Mouse (Mus musculus) neural tube, embryonic 11.5 days (tissue): ENCODE results near the gene Prrx2. TPM values are rescaled to one million over a fixed set of nuclear protein-coding genes. Genes with fewer than 3 reads are reported as not detected.
A peak's percentile ranks its signal among the peaks of the same experiment; 100 is the strongest.

Source experiments
- ATAC-seq: fragments of 200-750 bp; cut with Nextera tagmentation; 2 replicates; pipeline ENCODE4 v1.8.0; 2017; ENCODE audit warnings: moderate number of reproducible peaks, mild to moderate bottlenecking, moderate TSS enrichment, moderate library complexity; ENCODE audit not compliant: insufficient read depth, low FRiP score, low TSS enrichment
- DNase-seq: peaks from one replicate; pipeline ENCODE4 v3.0.0-alpha.2; 2015; ENCODE audit warnings: low spot score
- H3K27ac ChIP-seq: fragments of 300-500 bp; sonication (generic); 2 replicates; pipeline ENCODE4 v1.5.1; 2014; ENCODE audit warnings: low read depth, mild to moderate bottlenecking, low read length
- H3K27me3 ChIP-seq: fragments of 300-500 bp; sonication (generic); 2 replicates; pipeline ENCODE4 v1.6.1; 2014; ENCODE audit warnings: mild to moderate bottlenecking, low read length, mixed read lengths; ENCODE audit not compliant: control insufficient read depth, insufficient read depth
- H3K36me3 ChIP-seq: fragments of 300-500 bp; sonication (generic); 2 replicates; pipeline ENCODE4 v1.6.1; 2014; ENCODE audit warnings: mild to moderate bottlenecking, low read length, moderate library complexity, mixed read lengths; ENCODE audit not compliant: control insufficient read depth, insufficient read depth
- H3K4me1 ChIP-seq: fragments of 300-500 bp; sonication (generic); 2 replicates; pipeline ENCODE4 v1.6.1; 2014; ENCODE audit warnings: low read length, mixed read lengths; ENCODE audit not compliant: control insufficient read depth, insufficient read depth
- H3K4me2 ChIP-seq: fragments of 300-500 bp; sonication (generic); 2 replicates; pipeline ENCODE4 v1.6.1; 2014; ENCODE audit warnings: low read depth, mild to moderate bottlenecking, moderate library complexity
- H3K4me3 ChIP-seq: fragments of 300-500 bp; sonication (generic); 2 replicates; pipeline ENCODE4 v1.5.1; 2014; ENCODE audit warnings: low read depth, low read length
- H3K9ac ChIP-seq: fragments of 300-500 bp; sonication (generic); 2 replicates; pipeline ENCODE4 v1.6.1; 2014; ENCODE audit warnings: mild to moderate bottlenecking, low read length
- H3K9me3 ChIP-seq: fragments of 300-500 bp; sonication (generic); 2 replicates; pipeline ENCODE4 v1.6.1; 2016; ENCODE audit warnings: low read length; ENCODE audit not compliant: control insufficient read depth
- WGBS: fragments of 180-500 bp; shearing (Covaris S2); extraction: QIAGEN DNeasy Blood & Tissue Kit; methylation state at CpG from one replicate; pipeline ENCODE4 v1.1.7; 2014; 5-methylcytosine and 5-hydroxymethylcytosine counted together
- polyA plus RNA-seq: library from polyadenylated mRNA; unstranded; fragments of >200 nt; fragmentation: Nextera tagmentation; extraction: Ambion mirVana; gene quantifications from 2 replicates; pipeline ENCODE4 v1.2.1, GENCODE M21; 2014

Prrx2 gene
- polyA plus RNA-seq, 1 experiment from 2014 or later = 8.9 TPM

- Histone ChIP-seq H3K4me2 (no peak overlapping the region), H3K4me1 (peaks cover 17% of the 10 kb centered on the region), H3K9ac (no peak overlapping the region), H3K27me3 (no peaks in the 10 kb centered on the region), H3K4me3 (no peak overlapping the region), H3K27ac (no peak overlapping the region), H3K9me3 (no peaks in the 10 kb centered on the region), H3K36me3 (peaks cover 6% of the 10 kb centered on the region)
- DNase-seq = no peak
- 34% methylated on average over 5 of the region's 5 CpGs for WGBS
- no peak for ATAC-seq
These were observed 5.5 kb upstream of the Prrx2 start for GRCm38 (mm10) chr2:30829315-30829714.

- no peak within 1 kb of the TSS for H3K27ac ChIP-seq
- H3K36me3 ChIP-seq = no peaks in the 10 kb centered on the region; the same call in 1 of the 2 replicates
- 28% methylated on average over 4 of the region's 4 CpGs for WGBS
- ATAC-seq (no peak), DNase-seq (no peak)
- no peak within 1 kb of the TSS for H3K4me3 ChIP-seq
- no peak within 1 kb of the TSS for H3K4me2 ChIP-seq
- no peak within 1 kb of the TSS for H3K9ac ChIP-seq
- peaks cover 17% of the 10 kb centered on the region for H3K4me1 ChIP-seq
- no peaks in the 10 kb centered on the region for H3K27me3 ChIP-seq
- no peaks in the 10 kb centered on the region for H3K9me3 ChIP-seq
These were observed 4.4 kb upstream of the Prrx2 start, which contains the start of gene Asb6 for GRCm38 (mm10) chr2:30830283-30830795. Asb6 (minus strand) TSS chr2:30830333.

- DNase-seq = no peak
- Histone ChIP-seq H3K27me3 (no peaks in the 10 kb centered on the region), H3K4me2 (no peak overlapping the region), H3K4me1 (peaks cover 8% of the 10 kb centered on the region), H3K9me3 (no peaks in the 10 kb centered on the region), H3K27ac (0 out of 2 replicates have a peak overlapping the region, but pooled peaks have one; percentile 63), H3K9ac (no peak overlapping the region), H3K36me3 (no peaks in the 10 kb centered on the region), H3K4me3 (no peak overlapping the region)
- WGBS = 50% methylated on average over 5 of the region's 5 CpGs
- no peak for ATAC-seq
These were observed 1.1 kb upstream of the Prrx2 start for GRCm38 (mm10) chr2:30833644-30834043.

GRCm38 (mm10) chr2:30836238-30836990 lies 1.6 kb downstream of the Prrx2 start:
- WGBS = 9% methylated on average over 21 of the region's 21 CpGs
- ATAC-seq = no peak
- 0 out of 2 replicates have a peak overlapping the region, but pooled peaks have one; percentile 1 for H3K9ac ChIP-seq
- H3K9me3 ChIP-seq = no peaks in the 10 kb centered on the region
- peak; percentile 23 for DNase-seq
- no peak overlapping the region for H3K4me3 ChIP-seq
- H3K4me1 ChIP-seq = peaks cover 8% of the 10 kb centered on the region; the same call in 1 of the 2 replicates
- peak overlapping the region; percentile 9; the same call in 1 of the 2 replicates for H3K4me2 ChIP-seq
- no peaks in the 10 kb centered on the region for H3K27me3 ChIP-seq
- H3K27ac ChIP-seq = no peak overlapping the region
- H3K36me3 ChIP-seq = no peaks in the 10 kb centered on the region

- Histone ChIP-seq H3K4me1 (no peaks in the 10 kb centered on the region), H3K36me3 (no peaks in the 10 kb centered on the region), H3K27me3 (peaks cover 26% of the 10 kb centered on the region), H3K4me3 (no peak overlapping the region), H3K4me2 (no peak overlapping the region), H3K27ac (no peak overlapping the region), H3K9me3 (no peaks in the 10 kb centered on the region), H3K9ac (no peak overlapping the region)
- WGBS = 62% methylated on average over 10 of the region's 10 CpGs
- ATAC-seq (no peak), DNase-seq (no peak)
These were observed 7.8 kb downstream of the Prrx2 start for GRCm38 (mm10) chr2:30842615-30843014.

GRCm38 (mm10) chr2:30845152-30846070 lies 10.6 kb downstream of the Prrx2 start:
- no peaks in the 10 kb centered on the region for H3K36me3 ChIP-seq
- H3K9ac ChIP-seq = peak overlapping the region; percentile 57
- peak overlapping the region; percentile 77 for H3K4me2 ChIP-seq
- H3K4me3 ChIP-seq = peak overlapping the region; percentile 49
- DNase-seq = peak; percentile 53
- peaks cover 26% of the 10 kb centered on the region for H3K27me3 ChIP-seq
- 1% methylated on average over 73 of the region's 80 CpGs for WGBS
- H3K9me3 ChIP-seq = no peaks in the 10 kb centered on the region
- no peak for ATAC-seq
- no peak overlapping the region for H3K27ac ChIP-seq
- H3K4me1 ChIP-seq = no peaks in the 10 kb centered on the region

GRCm38 (mm10) chr2:30846236-30846635 lies 11.5 kb downstream of the Prrx2 start:
- 55% methylated on average over 8 of the region's 8 CpGs for WGBS
- H3K27ac ChIP-seq = no peak overlapping the region
- no peak overlapping the region for H3K4me3 ChIP-seq
- no peak overlapping the region for H3K9ac ChIP-seq
- no peaks in the 10 kb centered on the region for H3K4me1 ChIP-seq
- H3K27me3 ChIP-seq = peaks cover 26% of the 10 kb centered on the region
- no peak for ATAC-seq
- no peaks in the 10 kb centered on the region for H3K9me3 ChIP-seq
- H3K4me2 ChIP-seq = no peak overlapping the region
- DNase-seq = no peak
- no peaks in the 10 kb centered on the region for H3K36me3 ChIP-seq

GRCm38 (mm10) chr2:30846723-30847122 lies 12.0 kb downstream of the Prrx2 start:
- no peaks in the 10 kb centered on the region for H3K9me3 ChIP-seq
- no peak overlapping the region for H3K27ac ChIP-seq
- H3K27me3 ChIP-seq = peaks cover 26% of the 10 kb centered on the region
- 20% methylated on average over 6 of the region's 6 CpGs for WGBS
- no peak for ATAC-seq
- no peak overlapping the region for H3K9ac ChIP-seq
- no peak overlapping the region for H3K4me2 ChIP-seq
- H3K4me1 ChIP-seq = no peaks in the 10 kb centered on the region
- DNase-seq = no peak
- no peak overlapping the region for H3K4me3 ChIP-seq
- H3K36me3 ChIP-seq = no peaks in the 10 kb centered on the region
